Mouse (Mus musculus) kidney, postnatal 0 days (tissue): Measurements from ENCODE around the gene Slc7a9. TPM values are rescaled to one million over a fixed set of nuclear protein-coding genes. Genes with fewer than 3 reads are reported as not detected.

Experiments
- ATAC-seq: fragments of 200-750 bp; cut with Nextera tagmentation; replicated peaks from 2 replicates; pipeline ENCODE4 v1.8.0; 2017; ENCODE audit warnings: low read depth, moderate number of reproducible peaks, moderate TSS enrichment, moderate library complexity; ENCODE audit not compliant: low FRiP score
- DNase-seq: peaks from one replicate; pipeline ENCODE4 v3.0.0-alpha.2; 2016; ENCODE audit warnings: low spot score
- H3K27ac ChIP-seq: fragments of 300-500 bp; sonication (generic); 2 replicates; pipeline ENCODE4 v1.5.1; 2014; ENCODE audit warnings: mild to moderate bottlenecking
- H3K27me3 ChIP-seq: fragments of 300-500 bp; sonication (generic); 2 replicates; pipeline ENCODE4 v1.6.1; 2014; ENCODE audit warnings: low read length, mixed read lengths; ENCODE audit not compliant: insufficient read depth
- H3K36me3 ChIP-seq: fragments of 300-500 bp; sonication (generic); 2 replicates; pipeline ENCODE4 v1.6.1; 2014; ENCODE audit warnings: low read length, mixed read lengths; ENCODE audit not compliant: insufficient read depth
- H3K4me1 ChIP-seq: fragments of 300-500 bp; sonication (generic); replicated peaks from 2 replicates; pipeline ENCODE4 v1.6.1; 2014; ENCODE audit warnings: antibody characterized with exemption, low read length, mixed read lengths; ENCODE audit not compliant: insufficient read depth
- H3K4me2 ChIP-seq: fragments of 300-500 bp; sonication (generic); 2 replicates; pipeline ENCODE4 v1.6.1; 2014; ENCODE audit warnings: mild to moderate bottlenecking, low read length, moderate library complexity, mixed read lengths
- H3K4me3 ChIP-seq: fragments of 300-500 bp; sonication (generic); replicated peaks from 2 replicates; pipeline ENCODE4 v1.5.1; 2014; ENCODE audit warnings: low read depth, low read length
- H3K9ac ChIP-seq: fragments of 300-500 bp; sonication (generic); 2 replicates; pipeline ENCODE4 v1.6.1; 2014; ENCODE audit warnings: low read depth, low read length
- H3K9me3 ChIP-seq: fragments of 300-500 bp; sonication (generic); replicated peaks from 2 replicates; pipeline ENCODE4 v1.6.1; 2016; ENCODE audit warnings: low read length, inconsistent platforms, mixed read lengths
- CTCF ChIP-seq: IDR thresholded peaks from 2 replicates; pipeline ENCODE4 v1.5.1; 2016; ENCODE audit warnings: antibody characterized with exemption, low read depth, mild to moderate bottlenecking, moderate library complexity
- WGBS: fragments of 180-500 bp; shearing (Covaris S2); extraction: QIAGEN DNeasy Blood & Tissue Kit; methylation state at CpG from one replicate; pipeline ENCODE4 v1.1.7; 2014; 5-methylcytosine and 5-hydroxymethylcytosine counted together
- polyA plus RNA-seq: library from polyadenylated mRNA; unstranded; fragments of >200 nt; fragmentation: Nextera tagmentation; extraction: Ambion mirVana; gene quantifications from 2 replicates; pipeline ENCODE4 v1.2.1, GENCODE M21; 2015

The Slc7a9 gene
- polyA plus RNA-seq, 1 experiment from 2014 or later = 31.8 TPM

DNA sequence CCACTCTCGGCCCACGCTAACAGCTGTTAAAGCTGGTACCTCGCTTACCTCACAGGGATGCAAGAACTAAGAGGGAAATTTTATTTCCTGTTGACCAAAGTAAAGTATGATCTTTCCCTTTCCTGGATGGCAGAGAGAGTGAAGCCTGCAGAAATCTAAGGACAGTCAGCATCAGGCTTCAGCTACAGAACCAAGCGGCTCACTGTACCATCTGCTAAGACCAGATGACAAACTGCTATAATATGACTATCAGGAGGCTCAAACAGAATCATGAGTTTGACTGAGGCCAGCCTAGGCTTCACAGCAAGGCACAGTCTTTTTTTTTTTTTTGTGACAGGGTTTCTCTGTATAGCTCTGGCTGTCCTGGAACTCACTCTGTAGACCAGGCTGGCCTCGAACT lies 16.4 kb downstream of the Slc7a9 start:
- TF ChIP-seq CTCF = no peak
- no peaks in the 10 kb centered on the region for H3K4me1 ChIP-seq
- H3K36me3 ChIP-seq = no peaks in the 10 kb centered on the region
- no peak overlapping the region for H3K27ac ChIP-seq
- no peak overlapping the region for H3K4me3 ChIP-seq
- WGBS = 93% methylated on average over 5 of the region's 5 CpGs
- H3K4me2 ChIP-seq = no peak overlapping the region
- no peak overlapping the region for H3K9ac ChIP-seq
- no peaks in the 10 kb centered on the region for H3K27me3 ChIP-seq
- ATAC-seq = no peak
- DNase-seq = no peak
- no peaks in the 10 kb centered on the region for H3K9me3 ChIP-seq

DNA sequence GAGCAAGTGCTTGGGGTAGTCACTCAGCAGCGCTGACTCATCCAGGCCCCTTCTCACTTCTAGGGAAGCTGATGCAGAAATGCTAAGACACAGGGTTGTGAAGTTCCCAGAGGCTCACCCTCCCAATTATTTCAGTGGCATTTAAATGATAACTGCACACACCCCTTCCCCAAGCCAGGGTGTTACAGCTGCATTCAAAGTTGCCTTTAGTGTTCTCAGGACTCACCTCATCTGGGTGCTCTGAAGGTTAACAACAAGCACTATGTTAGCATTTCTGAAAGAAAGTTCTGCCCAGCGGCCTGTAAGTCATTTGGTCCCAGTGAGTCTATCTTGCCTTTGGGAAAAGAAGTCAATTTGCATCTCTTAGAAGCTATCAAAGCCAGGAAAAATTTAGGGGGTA lies 19.3 kb downstream of the Slc7a9 start:
- ATAC-seq (no peak), DNase-seq (no peak)
- no peak overlapping the region for H3K4me3 ChIP-seq
- no peaks in the 10 kb centered on the region for H3K9me3 ChIP-seq
- no peaks in the 10 kb centered on the region for H3K4me1 ChIP-seq
- no peak overlapping the region for H3K4me2 ChIP-seq
- TF ChIP-seq CTCF = no peak
- no peak overlapping the region for H3K27ac ChIP-seq
- H3K9ac ChIP-seq = no peak overlapping the region
- no peaks in the 10 kb centered on the region for H3K36me3 ChIP-seq
- H3K27me3 ChIP-seq = no peaks in the 10 kb centered on the region
- 57% methylated on average over 2 of the region's 2 CpGs for WGBS

GRCm38 (mm10) chr7:35470794-35471193 lies 22.2 kb downstream of the Slc7a9 start:
- Histone ChIP-seq H3K9ac (no peak overlapping the region), H3K27me3 (no peaks in the 10 kb centered on the region), H3K36me3 (no peaks in the 10 kb centered on the region), H3K9me3 (no peaks in the 10 kb centered on the region), H3K27ac (no peak overlapping the region), H3K4me2 (no peak overlapping the region), H3K4me3 (no peak overlapping the region), H3K4me1 (no peaks in the 10 kb centered on the region)
- 34% methylated on average over 4 of the region's 4 CpGs for WGBS
- no peak for ATAC-seq
- DNase-seq = peak; percentile 28
- TF ChIP-seq CTCF = peak; percentile 45; the same call in 1 of the 2 replicates

- Histone ChIP-seq H3K4me1 (no peaks in the 10 kb centered on the region), H3K9ac (no peak overlapping the region), H3K36me3 (no peaks in the 10 kb centered on the region), H3K4me2 (no peak overlapping the region), H3K9me3 (no peaks in the 10 kb centered on the region), H3K27me3 (no peaks in the 10 kb centered on the region), H3K27ac (no peak overlapping the region), H3K4me3 (no peak overlapping the region)
- DNase-seq = no peak
- WGBS = 56% methylated on average over 2 of the region's 2 CpGs
- no peak for ATAC-seq
- TF ChIP-seq CTCF = no peak
Observed at GRCm38 (mm10) chr7:35476457-35476856, 27.9 kb downstream of the Slc7a9 start.

GRCm38 (mm10) chr7:35485126-35485525 lies 36.5 kb downstream of the Slc7a9 start:
- H3K36me3 ChIP-seq = no peaks in the 10 kb centered on the region
- no peak overlapping the region for H3K4me3 ChIP-seq
- H3K4me2 ChIP-seq = no peak overlapping the region
- no peaks in the 10 kb centered on the region for H3K4me1 ChIP-seq
- H3K27me3 ChIP-seq = no peaks in the 10 kb centered on the region
- TF ChIP-seq CTCF = no peak
- 82% methylated on average over 2 of the region's 2 CpGs for WGBS
- H3K27ac ChIP-seq = no peak overlapping the region
- no peaks in the 10 kb centered on the region for H3K9me3 ChIP-seq
- DNase-seq = no peak
- H3K9ac ChIP-seq = no peak overlapping the region
- ATAC-seq = no peak

DNA sequence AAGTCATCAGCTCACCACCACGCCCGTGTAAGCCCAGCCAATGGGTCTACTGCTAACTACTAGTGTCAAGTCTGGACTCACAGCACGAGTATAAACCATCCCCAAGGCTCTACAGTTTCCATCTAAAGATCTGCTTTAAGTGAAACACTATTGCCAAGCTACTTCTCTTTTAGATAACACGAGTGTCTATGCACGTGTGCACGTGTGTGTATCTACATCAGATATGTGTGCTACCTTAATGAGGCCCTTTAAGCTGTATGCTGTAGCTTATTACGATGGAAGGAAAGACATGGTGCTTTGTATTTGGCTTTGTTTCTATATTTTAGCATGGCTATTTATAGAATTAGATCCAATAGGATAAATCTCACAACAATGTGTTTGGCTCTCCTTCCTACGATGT lies 38.0 kb downstream of the Slc7a9 start:
- Histone ChIP-seq H3K27ac (no peak overlapping the region), H3K9ac (no peak overlapping the region), H3K4me2 (no peak overlapping the region), H3K9me3 (no peaks in the 10 kb centered on the region), H3K27me3 (no peaks in the 10 kb centered on the region), H3K4me3 (no peak overlapping the region), H3K4me1 (no peaks in the 10 kb centered on the region), H3K36me3 (no peaks in the 10 kb centered on the region)
- WGBS = 83% methylated on average over 8 of the region's 8 CpGs
- no peak for TF ChIP-seq CTCF
- DNase-seq (no peak), ATAC-seq (no peak)

DNA sequence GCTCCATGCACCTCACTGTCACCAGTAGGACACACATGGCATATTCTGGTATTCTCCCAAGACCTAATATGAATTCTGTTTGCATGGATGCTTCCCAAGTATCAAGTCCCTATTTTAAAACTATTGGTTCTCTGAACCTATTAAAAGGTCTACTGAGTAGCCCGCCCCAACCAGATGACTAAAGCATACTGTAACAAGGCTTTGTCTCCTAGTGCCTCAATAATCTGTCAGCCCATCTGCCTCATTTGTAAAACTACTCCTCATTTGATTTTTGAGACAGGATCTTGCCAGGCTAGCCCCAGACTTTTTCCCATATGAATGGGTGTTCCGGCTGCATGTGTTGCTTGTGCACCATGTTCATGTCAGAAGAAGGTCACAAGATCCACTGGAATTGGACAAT lies 41.6 kb downstream of the Slc7a9 start:
- DNase-seq (no peak), ATAC-seq (no peak)
- Histone ChIP-seq H3K4me3 (no peak overlapping the region), H3K27ac (no peak overlapping the region), H3K4me2 (no peak overlapping the region), H3K36me3 (no peaks in the 10 kb centered on the region), H3K27me3 (no peaks in the 10 kb centered on the region), H3K4me1 (no peaks in the 10 kb centered on the region), H3K9ac (no peak overlapping the region), H3K9me3 (no peaks in the 10 kb centered on the region)
- WGBS = 92% methylated on average over 2 of the region's 2 CpGs
- no peak for TF ChIP-seq CTCF
